ENCODE assay signal across 17 mouse cellular contexts in the genomic region with DNA sequence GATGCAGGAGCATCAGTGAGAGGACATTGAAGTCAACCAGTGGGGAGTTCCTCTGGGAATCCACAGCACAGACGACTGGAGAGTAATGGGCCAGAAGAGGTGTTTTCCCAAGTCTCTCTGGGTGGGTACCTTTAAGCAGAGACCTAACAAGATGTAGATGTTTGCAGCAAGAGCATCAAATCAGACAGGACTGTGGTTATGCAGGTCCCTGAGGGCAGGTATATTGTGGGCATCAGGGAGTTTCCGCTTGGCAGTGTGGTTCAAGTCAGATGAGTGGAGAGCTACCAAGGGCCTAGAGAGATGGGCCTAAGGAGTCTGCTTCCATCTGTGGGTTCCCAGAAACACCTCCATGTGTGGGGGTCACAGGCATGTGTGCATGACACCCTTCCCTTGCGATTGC. TPM values are rescaled to one million over a fixed set of nuclear protein-coding genes. Genes with fewer than 3 reads are reported as not detected.
DNase-seq lines count a peak whose midpoint lies in the region; ATAC-seq lines count a peak whose summit lies in the region.
"Had no signal": no experiment of that assay in that cellular context is flagged by ENCODE, and none has a peak within 500 bp of the region (broad histone marks: within the 10 kb centered on the region; RNA-seq: fewer than 3 reads in every experiment).

No protein-coding gene starts in this region.

- DNase-seq in hindbrain, embryonic 10.5 days (ENCODE audit: low spot score) = no peak
- DNase-seq in midbrain, embryonic 10.5 days (ENCODE audit: low spot score) = no peak
- DNase-seq in induced T-regulatory cell, adult 2 months (ENCODE audit: low read depth) = peak; percentile 28
- DNase-seq in ovary, postnatal 14 days (ENCODE audit: low spot score) = no peak
- DNase-seq in right cerebral cortex, postnatal 36 days (ENCODE audit: low spot score in 2 of 2) = no peak
- DNase-seq: cerebellum, adult 8-10 months; embryo, embryonic 11 days; heart, adult 2 months; kidney, postnatal 25 days; lung, postnatal 36 days; thymus, adult 2 months had no signal

- peaks cover 20% of the 10 kb centered on the region for H3K4me1 ChIP-seq in hindbrain, embryonic 10.5 days (replicated peaks)
- H3K4me1 ChIP-seq in hindbrain, embryonic 16.5 days (ENCODE audit: control insufficient read depth, insufficient read depth, low read depth, low read length) = peaks cover 12% of the 10 kb centered on the region
- peaks cover 19% of the 10 kb centered on the region for H3K4me1 ChIP-seq in midbrain, embryonic 13.5 days (replicated peaks)
- peaks cover 20% of the 10 kb centered on the region for H3K4me1 ChIP-seq in midbrain, embryonic 10.5 days
- peaks cover 23% of the 10 kb centered on the region for H3K4me1 ChIP-seq in neural tube, embryonic 13.5 days (replicated peaks)

- H3K27ac ChIP-seq in hindbrain, embryonic 10.5 days = no peak overlapping the region
- H3K27ac ChIP-seq in hindbrain, embryonic 16.5 days (ENCODE audit: low read depth, low read length) = no peak overlapping the region
- no peak overlapping the region for H3K27ac ChIP-seq in midbrain, embryonic 13.5 days
- no peak overlapping the region for H3K27ac ChIP-seq in midbrain, embryonic 10.5 days (replicated peaks)
- H3K27ac ChIP-seq in neural tube, embryonic 13.5 days (replicated peaks) = no peak overlapping the region
- H3K27ac ChIP-seq: heart, adult 2 months; hindbrain, embryonic 15.5 days had no signal

- H3K36me3 ChIP-seq in hindbrain, embryonic 10.5 days = peaks cover 37% of the 10 kb centered on the region
- peaks cover 7% of the 10 kb centered on the region; the same call in 1 of the 2 replicates for H3K36me3 ChIP-seq in hindbrain, embryonic 16.5 days (ENCODE audit: control insufficient read depth, insufficient read depth, low read length)
- H3K36me3 ChIP-seq in midbrain, embryonic 13.5 days = peaks cover 23% of the 10 kb centered on the region
- peaks cover 26% of the 10 kb centered on the region for H3K36me3 ChIP-seq in midbrain, embryonic 10.5 days
- H3K36me3 ChIP-seq in neural tube, embryonic 13.5 days = peaks cover 42% of the 10 kb centered on the region

- no peak overlapping the region for H3K9ac ChIP-seq in hindbrain, embryonic 16.5 days (ENCODE audit: low read depth, low read length)
- H3K9ac ChIP-seq in midbrain, embryonic 13.5 days (replicated peaks) = peak overlapping the region; percentile 89; the same call in 1 of the 2 replicates
- peak overlapping the region; percentile 90; the same call in 1 of the 2 replicates for H3K9ac ChIP-seq in neural tube, embryonic 13.5 days

- no peak for ATAC-seq in hindbrain, embryonic 16.5 days
- no peak for ATAC-seq in midbrain, embryonic 13.5 days
- no peak for ATAC-seq in neural tube, embryonic 13.5 days (ENCODE audit: low read depth)

- 88% methylated on average over 3 of the region's 3 CpGs for WGBS in hindbrain, embryonic 10.5 days
- WGBS in hindbrain, embryonic 16.5 days = 90% methylated on average over 3 of the region's 3 CpGs
- WGBS in midbrain, embryonic 13.5 days = 85% methylated on average over 3 of the region's 3 CpGs
- WGBS in midbrain, embryonic 10.5 days = 82% methylated on average over 3 of the region's 3 CpGs
- 87% methylated on average over 3 of the region's 3 CpGs for WGBS in neural tube, embryonic 13.5 days

- H3K4me3 ChIP-seq in hindbrain, embryonic 10.5 days = peak overlapping the region; percentile 86; the same call in 1 of the 2 replicates
- H3K4me3 ChIP-seq in hindbrain, embryonic 16.5 days (ENCODE audit: low read length) = no peak overlapping the region
- no peak overlapping the region for H3K4me3 ChIP-seq in midbrain, embryonic 13.5 days (replicated peaks)
- H3K4me3 ChIP-seq in midbrain, embryonic 10.5 days = no peak overlapping the region
- no peak overlapping the region for H3K4me3 ChIP-seq in neural tube, embryonic 13.5 days
- H3K4me3 ChIP-seq: heart, adult 2 months had no signal

- no peaks in the 10 kb centered on the region for H3K27me3 ChIP-seq in hindbrain, embryonic 10.5 days (ENCODE audit: insufficient read depth, poor library complexity, severe bottlenecking)
- H3K27me3 ChIP-seq in hindbrain, embryonic 16.5 days (replicated peaks; ENCODE audit: control insufficient read depth, insufficient read depth, low read length) = no peaks in the 10 kb centered on the region
- no peaks in the 10 kb centered on the region for H3K27me3 ChIP-seq in midbrain, embryonic 13.5 days
- H3K27me3 ChIP-seq in midbrain, embryonic 10.5 days (ENCODE audit: low read depth, poor library complexity, severe bottlenecking) = no peaks in the 10 kb centered on the region
- H3K27me3 ChIP-seq in neural tube, embryonic 13.5 days = no peaks in the 10 kb centered on the region
- H3K27me3 ChIP-seq: hindbrain, embryonic 15.5 days had no signal

- H3K4me2 ChIP-seq in hindbrain, embryonic 16.5 days (ENCODE audit: low read length) = no peak overlapping the region
- 0 out of 2 replicates have a peak overlapping the region, but pooled peaks have one; percentile 83 for H3K4me2 ChIP-seq in midbrain, embryonic 13.5 days (replicated peaks)
- no peak overlapping the region for H3K4me2 ChIP-seq in neural tube, embryonic 13.5 days

- no peaks in the 10 kb centered on the region for H3K9me3 ChIP-seq in hindbrain, embryonic 10.5 days
- H3K9me3 ChIP-seq in hindbrain, embryonic 16.5 days (ENCODE audit: control insufficient read depth, low read length) = no peaks in the 10 kb centered on the region
- no peaks in the 10 kb centered on the region for H3K9me3 ChIP-seq in midbrain, embryonic 13.5 days
- H3K9me3 ChIP-seq in midbrain, embryonic 10.5 days (replicated peaks) = no peaks in the 10 kb centered on the region
- no peaks in the 10 kb centered on the region for H3K9me3 ChIP-seq in neural tube, embryonic 13.5 days
- H3K9me3 ChIP-seq: hindbrain, embryonic 15.5 days had no signal

RNA-seq across cellular contexts. Expression of a gene that starts 1.5 kb away (rescaled TPM):
- polyA plus RNA-seq in hindbrain, embryonic 10.5 days (2016; fragmentation: Nextera tagmentation; extraction: Ambion mirVana) = 38.7 and 39.3 TPM in 2 replicates
- polyA plus RNA-seq in hindbrain, embryonic 16.5 days (2015; fragmentation: Nextera tagmentation; extraction: Ambion mirVana) = 34.5 and 36.9 TPM in 2 replicates
- 37.2 and 37.4 TPM in 2 replicates for polyA plus RNA-seq in midbrain, embryonic 13.5 days (2015; fragmentation: Nextera tagmentation; extraction: Ambion mirVana)
- polyA plus RNA-seq in midbrain, embryonic 10.5 days (2016; fragmentation: Nextera tagmentation; extraction: Ambion mirVana) = 41.3 and 41.6 TPM in 2 replicates
- 28.9 and 32.9 TPM in 2 replicates for polyA plus RNA-seq in neural tube, embryonic 13.5 days (2015; fragmentation: Nextera tagmentation; extraction: Ambion mirVana)

RNA-seq across cellular contexts. Expression of a gene that starts 22.6 kb away (rescaled TPM):
- polyA plus RNA-seq in hindbrain, embryonic 10.5 days (2016; fragmentation: Nextera tagmentation; extraction: Ambion mirVana) = not detected in 2 replicates
- polyA plus RNA-seq in hindbrain, embryonic 16.5 days (2015; fragmentation: Nextera tagmentation; extraction: Ambion mirVana) = 0.37 and 0.56 TPM in 2 replicates
- polyA plus RNA-seq in midbrain, embryonic 13.5 days (2015; fragmentation: Nextera tagmentation; extraction: Ambion mirVana) = 0.30 TPM in 1 of 2 replicates, not detected in the other
- 0.22 and 0.27 TPM in 2 replicates for polyA plus RNA-seq in midbrain, embryonic 10.5 days (2016; fragmentation: Nextera tagmentation; extraction: Ambion mirVana)
- not detected in 2 replicates for polyA plus RNA-seq in neural tube, embryonic 13.5 days (2015; fragmentation: Nextera tagmentation; extraction: Ambion mirVana)
- polyA plus RNA-seq: heart, adult 2 months; limb, embryonic 11.5 days; thymus, adult 2 months had no signal

RNA-seq across cellular contexts. Expression of a gene that starts 44.3 kb away (rescaled TPM):
- polyA plus RNA-seq in hindbrain, embryonic 10.5 days (2016; fragmentation: Nextera tagmentation; extraction: Ambion mirVana) = 0.10 and 0.35 TPM in 2 replicates
- polyA plus RNA-seq in hindbrain, embryonic 16.5 days (2015; fragmentation: Nextera tagmentation; extraction: Ambion mirVana) = 0.14 and 0.50 TPM in 2 replicates
- 0.15 and 0.28 TPM in 2 replicates for polyA plus RNA-seq in midbrain, embryonic 13.5 days (2015; fragmentation: Nextera tagmentation; extraction: Ambion mirVana)
- polyA plus RNA-seq in midbrain, embryonic 10.5 days (2016; fragmentation: Nextera tagmentation; extraction: Ambion mirVana) = 0.26 and 0.40 TPM in 2 replicates
- polyA plus RNA-seq in neural tube, embryonic 13.5 days (2015; fragmentation: Nextera tagmentation; extraction: Ambion mirVana) = 0.21 and 0.27 TPM in 2 replicates
- polyA plus RNA-seq: brain, embryonic 14.5 days had no signal
